Mouse (Mus musculus): ENCODE data around the gene Lingo2.

- no peak for TF ChIP-seq POLR2A (IDR thresholded peaks at IDR 0.05; ENCODE audit: extremely low read depth, insufficient read depth, low read length)
- no peak for TF ChIP-seq CTCF (IDR thresholded peaks at IDR 0.05; ENCODE audit: extremely low read depth, insufficient read depth, low read length)
Observed at GRCm38 (mm10) chr4:36951150-36951954, at the start of gene Lingo2.

Measured in cortical plate, adult 2 months (tissue).